Mouse (Mus musculus) MEL (cell line): ENCODE measurements around the gene Gm3854. TPM values are rescaled to one million over a fixed set of nuclear protein-coding genes. Genes with fewer than 3 reads are reported as not detected.
A peak's percentile ranks its signal among the peaks of the same experiment; 100 is the strongest.

Experiments
- DNase-seq: peaks from one replicate; pipeline ENCODE4 v3.0.0; 2011; ENCODE audit warnings: low read depth, low spot score
- H3K27ac ChIP-seq: 2 replicates; pipeline ENCODE4 v1.5.1; 2012; ENCODE audit warnings: low read depth, mild to moderate bottlenecking, control low read depth, low read length, moderate library complexity; ENCODE audit not compliant: control insufficient read depth
- H3K27me3 ChIP-seq, 2 experiments: fragments of 150-350 bp in 1 of 2; sonication (generic) in 1 of 2; 2 replicates each; pipeline ENCODE4 v1.6.1; 2012; ENCODE audit warnings: low read length in 2 of 2, mild to moderate bottlenecking in 2 of 2, improper control_type of control experiment in 1 of 2, moderate library complexity in 1 of 2; ENCODE audit not compliant: insufficient read depth in 2 of 2, control insufficient read depth in 1 of 2
- H3K36me3 ChIP-seq, 2 experiments: 2 replicates each; pipeline ENCODE4 v1.6.1; 2012 to 2014; ENCODE audit warnings: low read length in 2 of 2, improper control_type of control experiment in 1 of 2, inconsistent platforms in 1 of 2, mild to moderate bottlenecking in 1 of 2; ENCODE audit not compliant: insufficient read depth in 2 of 2, control insufficient read depth in 1 of 2
- H3K4me1 ChIP-seq, 2 experiments: fragments of 150-350 bp in 1 of 2; sonication (generic) in 1 of 2; 2 replicates each; pipeline ENCODE4 v1.6.1; 2012; ENCODE audit warnings: low read length in 2 of 2, improper control_type of control experiment in 1 of 2, mild to moderate bottlenecking in 1 of 2; ENCODE audit not compliant: insufficient read depth in 2 of 2, control insufficient read depth in 1 of 2
- H3K4me3 ChIP-seq, 2 experiments: fragments of 150-350 bp in 1 of 2; sonication (generic) in 1 of 2; 2 replicates each; pipeline ENCODE4 v1.5.1; 2012; ENCODE audit warnings: low read depth in 2 of 2, low read length in 2 of 2, mild to moderate bottlenecking in 2 of 2, moderate library complexity in 2 of 2, control low read depth in 1 of 2, improper control_type of control experiment in 1 of 2; ENCODE audit not compliant: control insufficient read depth in 1 of 2, insufficient read depth in 1 of 2
- H3K79me2 ChIP-seq: 2 replicates; pipeline ENCODE4 v1.6.1; 2012; ENCODE audit warnings: mild to moderate bottlenecking, low read length, moderate library complexity; ENCODE audit not compliant: control insufficient read depth, poor library complexity, insufficient read depth
- H3K9ac ChIP-seq: 2 replicates; pipeline ENCODE4 v1.6.1; 2012; ENCODE audit warnings: low read depth, mild to moderate bottlenecking, control low read depth, low read length, moderate library complexity; ENCODE audit not compliant: control insufficient read depth, poor library complexity, severe bottlenecking
- H3K9me3 ChIP-seq: fragments of 150-350 bp; sonication (generic); replicated peaks from 2 replicates; pipeline ENCODE4 v1.6.1; 2012; ENCODE audit warnings: mild to moderate bottlenecking, low read length, improper control_type of control experiment, moderate library complexity; ENCODE audit not compliant: insufficient read depth
- BHLHE40 ChIP-seq: IDR thresholded peaks from 2 replicates; pipeline ENCODE4 v1.6.1; 2012; ENCODE audit warnings: low read depth, mild to moderate bottlenecking, inconsistent platforms, low read length, improper control_type of control experiment, borderline replicate concordance
- CHD1 ChIP-seq: IDR thresholded peaks from 2 replicates; pipeline ENCODE4 v1.6.1; 2012; ENCODE audit warnings: low read depth, mild to moderate bottlenecking, inconsistent platforms, low read length, improper control_type of control experiment
- CHD2 ChIP-seq: IDR thresholded peaks from 2 replicates; pipeline ENCODE4 v1.6.1; 2011; ENCODE audit warnings: low read length, improper control_type of control experiment
- CTCF ChIP-seq, 3 experiments: IDR thresholded peaks in 2 of 3; conservative IDR thresholded peaks in 1 of 3; 2 replicates each; pipeline ENCODE4 v1.5.1; 2011 to 2012; ENCODE audit warnings: low read length in 3 of 3, low read depth in 2 of 3, mild to moderate bottlenecking in 2 of 3, improper control_type of control experiment in 1 of 3, inconsistent platforms in 1 of 3, mixed read lengths in 1 of 3, moderate library complexity in 1 of 3; ENCODE audit not compliant: control insufficient read depth in 1 of 3, insufficient read depth in 1 of 3, poor library complexity in 1 of 3, severe bottlenecking in 1 of 3
- E2F4 ChIP-seq: IDR thresholded peaks from 2 replicates; pipeline ENCODE4 v1.6.1; 2011; ENCODE audit warnings: low read depth, low read length, improper control_type of control experiment, borderline replicate concordance
- GABPA ChIP-seq: IDR thresholded peaks from 2 replicates; pipeline ENCODE4 v1.6.1; 2012; ENCODE audit warnings: low read depth, mild to moderate bottlenecking, inconsistent platforms, low read length, improper control_type of control experiment, moderate library complexity
- MAX ChIP-seq: IDR thresholded peaks from 2 replicates; pipeline ENCODE4 v1.6.1; 2011; ENCODE audit warnings: low read length, improper control_type of control experiment
- MYB ChIP-seq: IDR thresholded peaks from 2 replicates; pipeline ENCODE4 v1.6.1; 2011; ENCODE audit warnings: mild to moderate bottlenecking, low read depth, low read length, improper control_type of control experiment
- NRF1 ChIP-seq: IDR thresholded peaks from 2 replicates; pipeline ENCODE4 v1.6.1; 2014; ENCODE audit warnings: low read depth, mild to moderate bottlenecking, inconsistent platforms, low read length, improper control_type of control experiment, moderate library complexity; ENCODE audit not compliant: poor library complexity, insufficient read depth, severe bottlenecking
- POLR2A ChIP-seq, 2 experiments: IDR thresholded peaks; 2 replicates each; pipeline ENCODE4 v1.6.1; 2011 to 2012; ENCODE audit warnings: low read length in 2 of 2, mild to moderate bottlenecking in 2 of 2, control low read depth in 1 of 2, improper control_type of control experiment in 1 of 2, low read depth in 1 of 2, moderate library complexity in 1 of 2; ENCODE audit not compliant: control insufficient read depth in 1 of 2, insufficient read depth in 1 of 2, poor library complexity in 1 of 2
- POLR2AphosphoS5 ChIP-seq: IDR thresholded peaks from 2 replicates; pipeline ENCODE4 v1.6.1; 2012; ENCODE audit warnings: low read depth, borderline replicate concordance, mild to moderate bottlenecking, inconsistent platforms, low read length, moderate library complexity, mixed read lengths
- RCOR1 ChIP-seq: IDR thresholded peaks from 2 replicates; pipeline ENCODE4 v1.6.1; 2012; ENCODE audit warnings: low read depth, mild to moderate bottlenecking, inconsistent platforms, low read length, improper control_type of control experiment
- SMC3 ChIP-seq: IDR thresholded peaks from 2 replicates; pipeline ENCODE4 v1.6.1; 2011; ENCODE audit warnings: low read depth, low read length, improper control_type of control experiment
- TCF12 ChIP-seq: IDR thresholded peaks from 2 replicates; pipeline ENCODE4 v1.6.1; 2014; ENCODE audit warnings: low read depth, mild to moderate bottlenecking, inconsistent platforms, low read length, improper control_type of control experiment, moderate library complexity
- UBTF ChIP-seq: IDR thresholded peaks from 2 replicates; pipeline ENCODE4 v1.6.1; 2012; ENCODE audit warnings: low read depth, mild to moderate bottlenecking, inconsistent platforms, low read length, improper control_type of control experiment, moderate library complexity, borderline replicate concordance; ENCODE audit not compliant: insufficient read depth
- USF1 ChIP-seq: IDR thresholded peaks from 2 replicates; pipeline ENCODE4 v1.6.1; 2014; ENCODE audit warnings: low read depth, mild to moderate bottlenecking, inconsistent platforms, low read length, improper control_type of control experiment, moderate library complexity
- USF2 ChIP-seq, 2 experiments: IDR thresholded peaks; 2 replicates each; pipeline ENCODE4 v1.6.1; 2011 to 2012; ENCODE audit warnings: improper control_type of control experiment in 2 of 2, low read length in 2 of 2, borderline replicate concordance in 1 of 2, inconsistent platforms in 1 of 2, low read depth in 1 of 2, mild to moderate bottlenecking in 1 of 2; ENCODE audit not compliant: insufficient read depth in 1 of 2
- ZKSCAN1 ChIP-seq: IDR thresholded peaks from 2 replicates; pipeline ENCODE4 v1.6.1; 2012; ENCODE audit warnings: low read depth, mild to moderate bottlenecking, inconsistent platforms, low read length, improper control_type of control experiment, moderate library complexity
- ZNF384 ChIP-seq: IDR thresholded peaks from 2 replicates; pipeline ENCODE4 v1.6.1; 2012; ENCODE audit warnings: low read depth, mild to moderate bottlenecking, inconsistent platforms, low read length, improper control_type of control experiment
- polyA plus RNA-seq, 2 experiments: library from polyadenylated mRNA; stranded (reverse) in 1 of 2; unstranded in 1 of 2; fragments of >175 nt in 1 of 2; fragments of >200 nt in 1 of 2; gene quantifications; 2 replicates each; pipeline versions ENCODE4 v1.2.1 to v1.2.4; 2012; ENCODE audit warnings: low replicate concordance in 2 of 2, low read depth in 1 of 2; ENCODE audit not compliant: insufficient read length in 2 of 2, insufficient read depth in 1 of 2, missing spikeins in 1 of 2
- total RNA-seq: library from RNA; depleted of rRNA; stranded (reverse); fragments of 300-350 nt; gene quantifications from 2 replicates; pipeline ENCODE4 v1.2.3, GENCODE M21; 2012

Gene Gm3854
- total and polyA plus RNA-seq, 3 experiments = not detected

- Histone ChIP-seq H3K9me3 (no peaks in the 10 kb centered on the region), H3K4me3 (no peak overlapping the region), H3K36me3 (no peaks in the 10 kb centered on the region), H3K4me1 (peaks cover 0 to 3% of the 10 kb centered on the region in 2 experiments; a peak in 1 of 4 replicates), H3K9ac (no peak overlapping the region)
- TF ChIP-seq E2F4 (no peak), MAX (no peak), USF1 (no peak), ZNF384 (no peak), POLR2A (IDR thresholded peaks at IDR 0.05; ENCODE audit: control insufficient read depth in 1 of 2, insufficient read depth in 1 of 2, low read depth in 1 of 2, low read length in 2 of 2, poor library complexity in 1 of 2) (no peak), RCOR1 (no peak), USF2 (IDR thresholded peaks at IDR 0.05; ENCODE audit: borderline replicate concordance in 1 of 2, insufficient read depth in 1 of 2, low read depth in 1 of 2, low read length in 2 of 2) (no peak), CHD1 (no peak), ZKSCAN1 (no peak), NRF1 (no peak), BHLHE40 (no peak), GABPA (no peak), POLR2AphosphoS5 (no peak), MYB (no peak), TCF12 (no peak), UBTF (no peak), CHD2 (no peak)
- TF ChIP-seq, all 39 proteins: peak for 0
- DNase-seq = no peak
- no peaks in the 10 kb centered on the region for H3K27me3 ChIP-seq
- no peaks in the 10 kb centered on the region for H3K79me2 ChIP-seq
- H3K27ac ChIP-seq = no peak overlapping the region
Observed at GRCm38 (mm10) chr7:6378441-6378840, 34.9 kb downstream of the Gm3854 start.

- peak; percentile 19 for DNase-seq
- Histone ChIP-seq H3K27ac (no peak overlapping the region), H3K27me3 (no peaks in the 10 kb centered on the region), H3K79me2 (no peaks in the 10 kb centered on the region), H3K9me3 (no peaks in the 10 kb centered on the region), H3K36me3 (peaks cover 0 to 2% of the 10 kb centered on the region in 2 experiments; a peak in 1 of 4 replicates), H3K4me1 (peaks cover 0 to 12% of the 10 kb centered on the region in 2 experiments; a peak in 2 of 4 replicates), H3K9ac (no peak overlapping the region), H3K4me3 (no peak overlapping the region)
- TF ChIP-seq SMC3 = peak; percentile 12; the same call in 1 of the 2 replicates
- peak in 2 of 3 experiments; percentile 9 to 21; a peak in 2 of 6 replicates for TF ChIP-seq CTCF (IDR thresholded peaks at IDR 0.05 in 2 of 3, conservative IDR thresholded peaks at IDR 0.05 in 1 of 3; ENCODE audit: control insufficient read depth in 1 of 3, insufficient read depth in 1 of 3, low read depth in 2 of 3, low read length in 3 of 3, poor library complexity in 1 of 3, severe bottlenecking in 1 of 3)
- TF ChIP-seq ZNF384 = no peak
Observed at GRCm38 (mm10) chr7:6381431-6381830, 37.9 kb downstream of the Gm3854 start.
